ENCODE assay signal across 34 mouse cellular contexts in the genomic region with DNA sequence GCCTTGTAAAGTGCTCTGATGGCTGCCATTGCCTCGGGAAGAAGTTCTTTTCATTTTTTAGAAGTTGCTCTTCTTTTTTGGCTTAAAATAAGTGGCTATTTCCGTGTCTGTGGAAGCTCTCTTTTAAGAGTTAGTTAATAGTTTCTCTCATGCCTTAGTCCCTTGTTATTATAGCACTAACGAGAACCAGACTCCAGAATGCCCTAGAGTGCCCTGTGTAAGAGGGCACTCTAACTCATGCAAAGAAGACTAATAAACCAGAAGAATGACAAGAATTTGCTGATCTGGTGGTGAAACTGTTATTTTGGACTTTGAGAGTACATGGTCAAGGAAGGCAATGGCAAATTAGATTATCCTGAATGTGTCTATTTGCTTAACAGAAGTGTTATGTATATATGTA.
DNase-seq lines count a peak whose midpoint lies in the region.
"Had no signal": no experiment of that assay in that cellular context is flagged by ENCODE, and none has a peak within 500 bp of the region (broad histone marks: within the 10 kb centered on the region; RNA-seq: fewer than 3 reads in every experiment).

No protein-coding gene starts in this region.

- no peak overlapping the region for H3K27ac ChIP-seq in forebrain, embryonic 10.5 days
- H3K27ac ChIP-seq: embryonic facial prominence, embryonic 12.5 days; forebrain, embryonic 13.5 days; heart, embryonic 10.5 days; heart, embryonic 15.5 days; hindbrain, embryonic 12.5 days; hindbrain, postnatal 0 days; kidney, postnatal 0 days; limb, embryonic 15.5 days; liver, embryonic 14.5 days; macrophage; neural tube, embryonic 15.5 days; stomach, embryonic 15.5 days had no signal

- WGBS in forebrain, embryonic 10.5 days = 51% methylated on average over 3 of the region's 3 CpGs

- DNase-seq in kidney, adult 11 months = peak; percentile 3
- DNase-seq in kidney, postnatal 14 days = no peak
- DNase-seq in Muller cell, postnatal 12 days (ENCODE audit: inconsistent ontology term) = peak; percentile 67
- peak; percentile 43 for DNase-seq in embryo, embryonic 10.5 days (ENCODE audit: low spot score)
- peak; percentile 42 for DNase-seq in hindlimb bud, embryonic 11.5 days (ENCODE audit: extremely low spot score, low read depth, low spot score)
- no peak for DNase-seq in neural tube, embryonic 10.5 days (ENCODE audit: extremely low spot score, low spot score)
- DNase-seq in left cerebral cortex, adult 8-10 months (ENCODE audit: low spot score in 2 of 2) = no peak
- no peak for DNase-seq in forebrain, embryonic 10.5 days (ENCODE audit: extremely low spot score, low spot score)
- DNase-seq: adrenal gland, postnatal 14 days; cerebellum, adult 11 months; cerebellum, adult 9-10 months; cerebellum, postnatal 36 days; gastrocnemius, postnatal 25 days; heart, adult 11 months; heart, postnatal 36 days; layer of hippocampus, adult 9-11 months; lung, adult 2 months; lung, postnatal 10 days; midbrain, embryonic 14.5 days; retina, postnatal 1 day; right cerebral cortex, postnatal 14 days; thymus, postnatal 25 days had no signal

- no peaks in the 10 kb centered on the region for H3K36me3 ChIP-seq in forebrain, embryonic 10.5 days (replicated peaks)
- H3K36me3 ChIP-seq: embryonic facial prominence, embryonic 12.5 days; heart, embryonic 10.5 days; heart, embryonic 15.5 days; hindbrain, embryonic 12.5 days; limb, embryonic 15.5 days; neural tube, embryonic 15.5 days; stomach, embryonic 15.5 days had no signal

- no peaks in the 10 kb centered on the region for H3K4me1 ChIP-seq in forebrain, embryonic 10.5 days
- H3K4me1 ChIP-seq: embryonic facial prominence, embryonic 12.5 days; forebrain, embryonic 13.5 days; heart, embryonic 10.5 days; heart, embryonic 15.5 days; hindbrain, embryonic 12.5 days; limb, embryonic 15.5 days; neural tube, embryonic 15.5 days; stomach, embryonic 15.5 days had no signal

- H3K4me3 ChIP-seq in forebrain, embryonic 10.5 days = no peak overlapping the region
- H3K4me3 ChIP-seq: embryonic facial prominence, embryonic 12.5 days; forebrain, embryonic 13.5 days; heart, embryonic 10.5 days; heart, embryonic 15.5 days; hindbrain, embryonic 12.5 days; limb, embryonic 15.5 days; neural tube, embryonic 15.5 days; stomach, embryonic 15.5 days had no signal

- no peaks in the 10 kb centered on the region for H3K9me3 ChIP-seq in forebrain, embryonic 10.5 days
- H3K9me3 ChIP-seq: embryonic facial prominence, embryonic 12.5 days; forebrain, embryonic 13.5 days; heart, embryonic 10.5 days; heart, embryonic 15.5 days; hindbrain, embryonic 12.5 days; limb, embryonic 15.5 days; neural tube, embryonic 15.5 days; stomach, embryonic 15.5 days had no signal

- no peaks in the 10 kb centered on the region for H3K27me3 ChIP-seq in forebrain, embryonic 10.5 days (ENCODE audit: poor library complexity, severe bottlenecking)
- H3K27me3 ChIP-seq: embryonic facial prominence, embryonic 12.5 days; forebrain, embryonic 13.5 days; heart, embryonic 15.5 days; hindbrain, embryonic 12.5 days; limb, embryonic 15.5 days; neural tube, embryonic 15.5 days; stomach, embryonic 15.5 days had no signal

Comparison
In these comparisons a context has a peak if more than half of its experiments do, and no peak if none do; other contexts are left out.
1. DNase-seq: peak in kidney, adult 11 months (single experiment), Muller cell, postnatal 12 days (single experiment), embryo, embryonic 10.5 days (single experiment) and hindlimb bud, embryonic 11.5 days (single experiment); none in kidney, postnatal 14 days (single experiment), neural tube, embryonic 10.5 days (single experiment), left cerebral cortex, adult 8-10 months (0 of 2) and forebrain, embryonic 10.5 days (single experiment).